Mouse (Mus musculus) liver, embryonic 16.5 days (tissue): ENCODE data around the gene Aff1. TPM values are rescaled to one million over a fixed set of nuclear protein-coding genes. Genes with fewer than 3 reads are reported as not detected.

Source experiments
- ATAC-seq: fragments of 200-750 bp; cut with Nextera tagmentation; 2 replicates; pipeline ENCODE4 v1.8.0; 2017; ENCODE audit warnings: low read depth, mild to moderate bottlenecking, moderate number of reproducible peaks, moderate library complexity
- H3K27ac ChIP-seq: fragments of 300-500 bp; sonication (generic); 2 replicates; pipeline ENCODE4 v1.5.1; 2014; ENCODE audit warnings: mild to moderate bottlenecking, low read length
- H3K27me3 ChIP-seq: fragments of 300-500 bp; sonication (generic); 2 replicates; pipeline ENCODE4 v1.6.1; 2014; ENCODE audit warnings: low read depth, low read length, mixed read lengths; ENCODE audit not compliant: control insufficient read depth, insufficient read depth
- H3K36me3 ChIP-seq: fragments of 300-500 bp; sonication (generic); 2 replicates; pipeline ENCODE4 v1.6.1; 2014; ENCODE audit warnings: mild to moderate bottlenecking; ENCODE audit not compliant: control insufficient read depth, insufficient read depth
- H3K4me1 ChIP-seq: fragments of 300-500 bp; sonication (generic); 2 replicates; pipeline ENCODE4 v1.6.1; 2014; ENCODE audit warnings: low read depth, low read length, mixed read lengths; ENCODE audit not compliant: control insufficient read depth
- H3K4me2 ChIP-seq: fragments of 300-500 bp; sonication (generic); 2 replicates; pipeline ENCODE4 v1.6.1; 2014; ENCODE audit warnings: low read depth, low read length, mixed read lengths
- H3K4me3 ChIP-seq: fragments of 300-500 bp; sonication (generic); 2 replicates; pipeline ENCODE4 v1.5.1; 2014; ENCODE audit warnings: low read depth, mild to moderate bottlenecking, low read length
- H3K9ac ChIP-seq: fragments of 300-500 bp; sonication (generic); 2 replicates; pipeline ENCODE4 v1.6.1; 2014; ENCODE audit warnings: low read depth, low read length
- H3K9me3 ChIP-seq: fragments of 300-500 bp; sonication (generic); replicated peaks from 2 replicates; pipeline ENCODE4 v1.6.1; 2016; ENCODE audit warnings: low read length; ENCODE audit not compliant: control insufficient read depth
- WGBS: fragments of 180-500 bp; shearing (Covaris S2); extraction: QIAGEN DNeasy Blood & Tissue Kit; methylation state at CpG from one replicate; pipeline ENCODE4 v1.1.7; 2014; ENCODE audit not compliant: insufficient replicate concordance; 5-methylcytosine and 5-hydroxymethylcytosine counted together
- polyA plus RNA-seq: library from polyadenylated mRNA; unstranded; fragments of >200 nt; fragmentation: Nextera tagmentation; extraction: Ambion mirVana; gene quantifications from 2 replicates; pipeline ENCODE4 v1.2.1, GENCODE M21; 2015

The Aff1 gene
- polyA plus RNA-seq, 1 experiment from 2014 or later: 17.7 TPM

- ATAC-seq: no peak
- Histone ChIP-seq H3K36me3 (no peaks in the 10 kb centered on the region), H3K9ac (no peak overlapping the region), H3K9me3 (no peaks in the 10 kb centered on the region), H3K4me3 (no peak overlapping the region), H3K4me1 (no peaks in the 10 kb centered on the region), H3K27me3 (no peaks in the 10 kb centered on the region), H3K4me2 (no peak overlapping the region), H3K27ac (peak overlapping the region; percentile 35; the same call in 1 of the 2 replicates)
- WGBS: 37% methylated on average over 9 of the region's 9 CpGs
Observed at GRCm38 (mm10) chr5:103725268-103726149, 33.3 kb downstream of the Aff1 start.

- Histone ChIP-seq H3K4me2 (no peak overlapping the region), H3K4me3 (no peak overlapping the region), H3K9me3 (no peaks in the 10 kb centered on the region), H3K27me3 (no peaks in the 10 kb centered on the region), H3K36me3 (no peaks in the 10 kb centered on the region), H3K9ac (no peak overlapping the region), H3K27ac (no peak overlapping the region), H3K4me1 (peaks cover 6% of the 10 kb centered on the region; the same call in 1 of the 2 replicates)
- 57% methylated on average over 8 of the region's 8 CpGs for WGBS
- no peak for ATAC-seq
Observed at GRCm38 (mm10) chr5:103726281-103726938, 34.2 kb downstream of the Aff1 start.

- ATAC-seq: no peak
- peaks cover 6% of the 10 kb centered on the region; the same call in 1 of the 2 replicates for H3K4me1 ChIP-seq
- 88% methylated on average over 4 of the region's 4 CpGs for WGBS
Observed at GRCm38 (mm10) chr5:103727777-103728395, 35.7 kb downstream of the Aff1 start.

GRCm38 (mm10) chr5:103729225-103729624 is 37.1 kb downstream of the Aff1 start:
- no peak for ATAC-seq
- Histone ChIP-seq H3K36me3 (no peaks in the 10 kb centered on the region), H3K27me3 (no peaks in the 10 kb centered on the region), H3K4me3 (no peak overlapping the region), H3K9ac (no peak overlapping the region), H3K9me3 (no peaks in the 10 kb centered on the region), H3K4me1 (peaks cover 6% of the 10 kb centered on the region; the same call in 1 of the 2 replicates), H3K4me2 (no peak overlapping the region), H3K27ac (no peak overlapping the region)
- 60% methylated on average over 1 of the region's 1 CpGs for WGBS

More at GRCm38 (mm10) chr5:103727777-103728395, 35.7 kb downstream of the Aff1 start:
- Histone ChIP-seq H3K9me3 (no peaks in the 10 kb centered on the region), H3K9ac (no peak overlapping the region), H3K4me3 (no peak overlapping the region), H3K27ac (no peak overlapping the region), H3K4me2 (no peak overlapping the region), H3K36me3 (no peaks in the 10 kb centered on the region), H3K27me3 (no peaks in the 10 kb centered on the region)

DNA sequence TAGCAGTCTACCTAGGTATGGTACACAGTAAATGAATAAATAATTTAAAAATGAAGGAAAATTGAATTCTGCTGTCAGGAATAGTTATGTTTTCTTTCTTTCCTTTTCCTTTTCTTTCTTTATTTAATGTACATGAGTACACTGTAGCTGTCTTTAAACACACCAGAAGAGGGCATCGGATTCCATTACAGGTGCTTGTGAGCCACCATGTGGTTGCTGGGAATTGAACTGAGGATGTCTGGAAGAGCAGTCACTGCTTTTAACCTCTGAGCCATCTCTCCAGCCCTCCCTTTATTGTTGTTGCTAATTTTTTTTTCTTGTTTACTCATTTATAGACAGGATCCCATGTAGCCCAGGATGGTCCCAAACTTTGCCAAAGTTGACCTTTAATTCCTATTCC is 38.0 kb downstream of the Aff1 start:
- no peak overlapping the region for H3K27ac ChIP-seq
- no peak overlapping the region for H3K9ac ChIP-seq
- peaks cover 8% of the 10 kb centered on the region; the same call in 1 of the 2 replicates for H3K4me1 ChIP-seq
- no peak overlapping the region for H3K4me2 ChIP-seq
- no peak for ATAC-seq
- H3K4me3 ChIP-seq: no peak overlapping the region
- WGBS: 65% methylated on average over 1 of the region's 1 CpGs
- no peaks in the 10 kb centered on the region for H3K27me3 ChIP-seq
- no peaks in the 10 kb centered on the region for H3K36me3 ChIP-seq
- H3K9me3 ChIP-seq: no peaks in the 10 kb centered on the region

GRCm38 (mm10) chr5:103730727-103731126 is 38.6 kb downstream of the Aff1 start:
- Histone ChIP-seq H3K4me1 (peaks cover 13% of the 10 kb centered on the region), H3K27me3 (no peaks in the 10 kb centered on the region), H3K9ac (no peak overlapping the region), H3K27ac (no peak overlapping the region), H3K4me2 (no peak overlapping the region), H3K9me3 (no peaks in the 10 kb centered on the region), H3K36me3 (no peaks in the 10 kb centered on the region), H3K4me3 (no peak overlapping the region)
- WGBS: 52% methylated on average over 3 of the region's 3 CpGs
- no peak for ATAC-seq

DNA sequence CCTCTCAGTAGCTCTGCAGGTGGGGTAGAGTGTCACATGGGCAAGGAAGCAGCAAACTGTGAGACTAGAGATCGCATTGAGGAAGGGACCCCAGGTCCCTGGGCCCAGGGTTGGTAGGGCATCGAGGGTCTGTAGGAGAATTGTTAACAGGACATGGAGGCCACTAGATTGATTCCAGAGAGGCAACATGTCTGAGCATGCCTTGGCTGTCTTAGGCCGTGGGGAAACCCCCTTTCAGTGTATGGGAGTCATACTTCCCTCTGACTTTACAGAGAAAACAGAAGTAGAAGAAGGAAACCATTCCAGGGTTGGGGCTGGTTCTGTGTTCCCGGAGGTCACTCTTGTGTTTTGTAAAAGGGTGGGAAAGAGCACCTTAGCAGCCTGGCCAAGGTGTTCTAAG is 40.4 kb downstream of the Aff1 start:
- H3K4me2 ChIP-seq: no peak overlapping the region
- no peak overlapping the region for H3K27ac ChIP-seq
- peaks cover 31% of the 10 kb centered on the region for H3K4me1 ChIP-seq
- H3K9ac ChIP-seq: no peak overlapping the region
- no peaks in the 10 kb centered on the region for H3K9me3 ChIP-seq
- H3K4me3 ChIP-seq: no peak overlapping the region
- H3K27me3 ChIP-seq: no peaks in the 10 kb centered on the region
- no peaks in the 10 kb centered on the region for H3K36me3 ChIP-seq
- 63% methylated on average over 4 of the region's 4 CpGs for WGBS
- no peak for ATAC-seq

DNA sequence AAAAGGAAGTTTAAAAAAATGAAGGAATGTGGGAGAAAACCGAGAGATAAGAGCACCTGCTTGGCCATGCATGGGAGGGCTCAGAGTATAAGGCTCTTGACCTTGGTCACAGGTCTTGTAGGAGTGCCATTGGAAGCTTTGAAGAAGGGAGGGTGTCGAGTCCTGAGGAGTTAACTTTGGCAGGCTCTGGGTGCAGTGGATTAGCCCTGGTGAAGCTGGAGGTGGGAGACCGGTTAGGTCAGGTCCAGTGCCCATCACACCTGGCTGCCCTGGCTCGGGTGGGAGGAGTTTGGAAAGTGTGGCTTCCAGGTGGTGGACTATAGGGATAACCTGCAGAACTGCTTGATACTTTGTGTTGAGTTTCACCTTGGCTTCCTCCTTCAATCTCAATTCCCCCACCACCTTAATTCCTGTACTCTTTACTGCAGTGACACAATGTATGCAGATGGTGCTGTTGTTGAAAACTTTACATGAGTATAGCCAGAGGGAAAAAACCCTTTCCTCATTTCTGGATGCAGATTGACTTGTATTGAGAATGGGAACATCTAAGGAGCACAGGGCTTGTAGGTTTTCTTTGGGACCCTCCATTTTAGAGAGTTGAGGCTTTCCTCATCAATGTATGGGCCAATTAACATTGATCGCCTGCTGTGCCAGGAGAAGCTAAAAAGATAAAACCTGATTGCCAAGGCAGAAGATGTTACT is 43.4 kb downstream of the Aff1 start:
- Histone ChIP-seq H3K4me3 (no peak overlapping the region), H3K27ac (no peak overlapping the region), H3K9ac (no peak overlapping the region), H3K4me1 (peaks cover 56% of the 10 kb centered on the region), H3K4me2 (no peak overlapping the region), H3K27me3 (no peaks in the 10 kb centered on the region), H3K9me3 (no peaks in the 10 kb centered on the region), H3K36me3 (no peaks in the 10 kb centered on the region)
- ATAC-seq: no peak
- WGBS: 50% methylated on average over 5 of the region's 5 CpGs
